Mouse (Mus musculus) ES-Bruce4 (cell line): Measurements from ENCODE around the gene Pou2f2. TPM values are rescaled to one million over a fixed set of nuclear protein-coding genes. Genes with fewer than 3 reads are reported as not detected.

Source experiments
- H3K27ac ChIP-seq: 2 replicates; pipeline ENCODE4 v1.5.1; 2012; ENCODE audit warnings: low read length, inconsistent platforms; ENCODE audit not compliant: insufficient read depth
- H3K27me3 ChIP-seq: 2 replicates; pipeline ENCODE4 v1.6.1; 2012; ENCODE audit warnings: mild to moderate bottlenecking, low read length, inconsistent platforms; ENCODE audit not compliant: control insufficient read depth, poor library complexity, insufficient read depth, severe bottlenecking
- H3K36me3 ChIP-seq: 2 replicates; pipeline ENCODE4 v1.6.1; 2012; ENCODE audit warnings: inconsistent platforms, mild to moderate bottlenecking, low read length, moderate library complexity; ENCODE audit not compliant: control insufficient read depth, poor library complexity, insufficient read depth, severe bottlenecking
- H3K4me1 ChIP-seq: one replicate; pipeline ENCODE4 v1.8.1; 2011; ENCODE audit warnings: low read length; ENCODE audit not compliant: control insufficient read depth, insufficient read depth
- H3K4me3 ChIP-seq: 2 replicates; pipeline ENCODE4 v1.5.1; 2011; ENCODE audit warnings: low read depth, mild to moderate bottlenecking, low read length
- H3K9ac ChIP-seq: 2 replicates; pipeline ENCODE4 v1.6.1; 2012; ENCODE audit warnings: low read depth, mild to moderate bottlenecking, inconsistent platforms; ENCODE audit not compliant: poor library complexity, severe bottlenecking
- H3K9me3 ChIP-seq: replicated peaks from 2 replicates; pipeline ENCODE4 v1.6.1; 2012; ENCODE audit warnings: mild to moderate bottlenecking, low read length, inconsistent platforms; ENCODE audit not compliant: control insufficient read depth, poor library complexity, insufficient read depth, severe bottlenecking
- CTCF ChIP-seq: IDR thresholded peaks from one replicate; pipeline ENCODE4 v1.8.1; 2011; ENCODE audit warnings: low read depth, low read length
- EP300 ChIP-seq: IDR thresholded peaks from 2 replicates; pipeline ENCODE4 v1.6.1; 2011; ENCODE audit warnings: low read depth, low read length; ENCODE audit not compliant: insufficient read depth
- POLR2A ChIP-seq: IDR thresholded peaks from one replicate; pipeline ENCODE4 v1.8.1; 2011; ENCODE audit warnings: low read length; ENCODE audit not compliant: insufficient read depth
- polyA plus RNA-seq: library from polyadenylated mRNA; stranded (reverse); fragments of >200 nt; gene quantifications from 2 replicates; pipeline ENCODE4 v1.2.4, GENCODE M21; 2011; ENCODE audit warnings: low read depth; ENCODE audit not compliant: missing spikeins, insufficient read depth, insufficient read length

Pou2f2 gene
- polyA plus RNA-seq, 1 experiment: 1.8 TPM

DNA sequence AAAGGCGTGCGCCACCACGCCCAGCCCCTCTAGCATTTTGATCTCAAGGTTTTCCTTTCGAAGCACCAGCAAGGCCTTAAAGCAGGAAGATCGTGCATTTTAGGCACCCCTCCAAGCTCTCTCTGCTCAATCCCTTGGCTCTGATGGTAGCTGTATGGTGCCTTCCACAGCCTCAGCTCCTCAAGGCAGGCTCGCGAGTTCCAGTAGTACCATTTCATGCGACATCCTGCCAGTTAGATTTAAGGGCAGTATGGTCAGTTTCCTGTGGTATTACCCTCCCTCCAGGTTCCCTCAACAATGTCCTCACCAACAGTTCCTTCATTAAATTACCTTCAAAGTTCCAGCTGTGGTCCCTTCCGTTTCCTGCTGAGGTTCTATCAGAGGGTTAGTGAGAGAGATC lies 16.6 kb upstream of the Pou2f2 start:
- Histone ChIP-seq H3K36me3 (no peaks in the 10 kb centered on the region), H3K9ac (no peak overlapping the region), H3K27ac (no peak overlapping the region), H3K27me3 (no peaks in the 10 kb centered on the region), H3K9me3 (no peaks in the 10 kb centered on the region), H3K4me1 (peaks cover 8% of the 10 kb centered on the region), H3K4me3 (no peak overlapping the region)
- TF ChIP-seq CTCF (no peak), EP300 (no peak), POLR2A (no peak)

DNA sequence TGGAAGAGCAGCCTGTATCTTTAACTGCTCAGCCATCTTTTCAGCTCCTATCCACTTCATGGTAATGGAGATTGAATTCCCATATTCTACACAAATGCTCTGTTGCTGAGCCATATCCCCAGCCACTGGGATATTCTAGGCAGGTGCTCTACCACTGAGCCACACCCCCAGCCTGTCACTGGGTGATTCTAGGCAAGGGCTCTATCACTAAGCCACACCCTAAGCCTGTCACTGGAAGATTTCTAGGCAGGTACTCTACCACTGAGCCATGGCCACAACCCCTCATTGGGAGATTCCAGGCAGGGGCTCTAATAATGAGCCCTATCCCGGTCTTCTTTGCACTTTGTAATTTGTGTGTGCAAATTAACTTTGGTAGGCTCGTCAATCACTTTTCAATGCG lies 15.6 kb upstream of the Pou2f2 start:
- no peak for TF ChIP-seq CTCF
- no peak for TF ChIP-seq POLR2A
- Histone ChIP-seq H3K27ac (no peak overlapping the region), H3K4me1 (peaks cover 6% of the 10 kb centered on the region), H3K4me3 (no peak overlapping the region), H3K27me3 (no peaks in the 10 kb centered on the region), H3K9me3 (no peaks in the 10 kb centered on the region), H3K9ac (no peak overlapping the region), H3K36me3 (no peaks in the 10 kb centered on the region)

DNA sequence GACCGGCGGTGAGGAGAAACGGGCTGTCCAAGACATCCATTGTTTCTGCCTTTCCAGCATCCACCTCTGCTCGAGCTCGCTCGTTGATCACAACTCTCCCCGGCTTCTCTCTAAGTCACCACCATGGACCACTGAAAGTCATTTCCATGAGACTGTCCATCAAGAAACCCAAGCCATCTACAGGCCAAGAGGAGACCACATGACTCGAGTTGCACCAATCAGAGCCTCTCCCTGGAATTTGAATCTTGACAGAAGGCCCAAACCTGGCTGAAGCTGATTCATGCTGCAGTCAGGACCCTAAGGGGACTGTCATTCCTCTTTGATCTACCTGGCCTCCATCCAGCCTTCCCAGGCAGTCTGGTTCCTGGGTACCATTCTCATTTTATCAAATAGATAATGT lies 12.6 kb upstream of the Pou2f2 start:
- H3K27ac ChIP-seq: peak overlapping the region; percentile 58

DNA sequence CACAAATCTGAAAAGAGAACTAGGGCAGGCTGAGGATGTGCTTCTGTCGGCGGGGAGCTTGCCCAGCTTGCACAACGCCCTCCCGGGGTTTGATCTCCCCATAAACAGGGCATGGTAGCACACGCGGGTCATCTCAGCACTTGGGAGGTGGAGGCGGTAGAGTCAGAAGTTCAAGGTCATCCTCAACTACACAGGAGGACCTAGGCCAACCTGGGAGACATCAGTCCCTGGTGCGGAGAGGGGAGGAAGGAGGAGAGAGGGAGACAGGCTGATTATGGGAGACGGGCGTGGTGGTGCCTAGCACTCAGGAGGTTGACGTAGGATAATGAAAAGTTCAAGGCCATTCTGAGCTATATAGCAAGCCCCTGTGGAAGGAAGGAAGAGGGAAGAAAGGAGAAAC lies 11.3 kb upstream of the Pou2f2 start:
- TF ChIP-seq EP300 (no peak), CTCF (no peak), POLR2A (no peak)
- H3K9ac ChIP-seq: no peak overlapping the region

More for the DNA sequence above, 12.6 kb upstream of the Pou2f2 start:
- Histone ChIP-seq H3K4me1 (peaks cover 4% of the 10 kb centered on the region), H3K36me3 (no peaks in the 10 kb centered on the region), H3K9me3 (no peaks in the 10 kb centered on the region), H3K27me3 (no peaks in the 10 kb centered on the region), H3K9ac (peak overlapping the region; percentile 43; the same call in 1 of the 2 replicates), H3K4me3 (peak overlapping the region; percentile 78)
- TF ChIP-seq POLR2A: peak; percentile 43
- no peak for TF ChIP-seq EP300

DNA sequence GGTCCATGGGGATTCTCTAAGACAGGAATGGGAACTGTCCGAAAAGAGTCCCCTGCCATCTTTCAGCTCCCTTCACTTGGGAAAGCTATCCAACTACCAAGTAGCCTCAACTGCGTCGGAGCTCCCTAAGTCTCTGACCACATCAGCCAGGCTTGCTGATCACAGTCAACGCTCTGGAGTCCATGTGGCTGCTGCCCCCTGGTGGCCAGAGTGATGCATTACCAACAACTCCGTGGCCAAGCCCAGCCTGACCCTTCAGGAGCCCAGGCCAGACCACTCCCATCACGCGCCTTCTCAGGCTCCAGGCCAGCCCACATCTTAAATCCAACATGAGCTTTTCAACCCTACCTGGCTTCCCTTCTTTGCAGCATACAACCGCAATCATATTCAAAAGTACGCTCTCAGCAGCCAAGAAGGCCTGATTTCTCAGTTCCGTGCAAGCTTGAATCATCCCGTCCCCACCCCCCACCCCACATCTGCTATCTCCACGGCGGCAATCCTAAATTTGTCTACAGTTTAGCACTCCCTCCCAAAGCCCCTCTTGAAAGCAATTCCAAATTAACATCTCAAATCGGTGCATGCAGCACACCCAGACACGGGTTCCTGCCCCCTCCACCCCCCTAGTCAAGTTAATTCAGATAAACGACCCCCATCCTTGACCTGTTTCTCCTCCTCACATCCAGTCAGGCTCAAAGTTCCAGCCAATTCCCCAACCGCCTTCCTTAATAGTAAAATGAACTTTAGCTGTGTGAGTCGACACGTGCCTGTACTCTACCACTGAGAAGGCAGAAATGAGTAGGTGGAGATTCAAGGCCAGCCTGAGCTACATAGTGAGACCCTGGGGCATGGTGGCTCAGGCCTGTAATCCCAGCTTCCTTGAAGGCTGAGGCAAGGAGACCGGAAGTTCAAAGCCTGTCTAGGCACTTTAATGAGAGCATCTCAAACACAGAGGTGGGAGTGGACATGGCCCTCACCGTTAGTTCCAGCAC lies 8.4 kb upstream of the Pou2f2 start:
- peak; percentile 17 for TF ChIP-seq POLR2A
- TF ChIP-seq EP300: peak; percentile 71
- TF ChIP-seq CTCF: peak; percentile 98
- no peaks in the 10 kb centered on the region for H3K9me3 ChIP-seq
- no peaks in the 10 kb centered on the region for H3K27me3 ChIP-seq
- H3K36me3 ChIP-seq: no peaks in the 10 kb centered on the region
- H3K4me3 ChIP-seq: peak overlapping the region; percentile 8; the same call in 1 of the 2 replicates
- peaks cover 4% of the 10 kb centered on the region for H3K4me1 ChIP-seq
- peak overlapping the region; percentile 10; the same call in 1 of the 2 replicates for H3K9ac ChIP-seq
- H3K27ac ChIP-seq: peak overlapping the region; percentile 82

More for the DNA sequence above, 11.3 kb upstream of the Pou2f2 start:
- H3K36me3 ChIP-seq: no peaks in the 10 kb centered on the region
- no peak overlapping the region for H3K4me3 ChIP-seq
- no peak overlapping the region for H3K27ac ChIP-seq
- peaks cover 4% of the 10 kb centered on the region for H3K4me1 ChIP-seq
- no peaks in the 10 kb centered on the region for H3K9me3 ChIP-seq
- H3K27me3 ChIP-seq: no peaks in the 10 kb centered on the region

DNA sequence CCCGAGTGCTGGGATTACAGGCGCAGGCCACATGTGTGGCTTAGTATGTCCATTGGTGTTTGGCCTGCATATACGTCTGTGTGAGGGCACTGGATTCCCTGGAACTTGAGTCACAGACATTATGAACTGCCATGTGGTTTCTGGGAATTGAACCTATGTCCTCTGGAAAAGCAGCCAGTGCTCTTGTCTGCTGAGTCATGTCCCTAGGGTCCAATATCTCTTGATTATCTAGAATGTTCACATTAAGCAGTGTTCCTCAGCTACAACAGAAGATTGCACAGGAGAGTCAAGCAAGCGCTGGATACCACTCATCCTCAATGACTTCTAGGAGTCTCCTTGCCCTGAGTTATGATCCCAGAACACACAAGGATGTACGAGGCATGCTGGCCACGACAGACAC lies 4.6 kb upstream of the Pou2f2 start:
- Histone ChIP-seq H3K9ac (no peak overlapping the region), H3K27ac (no peak overlapping the region), H3K27me3 (peaks cover 4% of the 10 kb centered on the region), H3K9me3 (no peaks in the 10 kb centered on the region), H3K4me3 (no peak overlapping the region), H3K4me1 (peaks cover 4% of the 10 kb centered on the region), H3K36me3 (no peaks in the 10 kb centered on the region)
- TF ChIP-seq EP300 (no peak), POLR2A (no peak), CTCF (no peak)
